Mouse (Mus musculus) liver, embryonic 14.5 days (tissue): ENCODE measurements around the gene Gtsf1. TPM values are rescaled to one million over a fixed set of nuclear protein-coding genes. Genes with fewer than 3 reads are reported as not detected.
"Not testable (repeated sequence)": the region's sequence is repeated elsewhere in the genome, so short reads cannot be mapped to it uniquely, and the experiment has no call there.

Experiments
- ATAC-seq: fragments of 200-750 bp; cut with Nextera tagmentation; 2 replicates; pipeline ENCODE4 v1.8.0; 2017; ENCODE audit warnings: moderate number of reproducible peaks, mild to moderate bottlenecking, moderate library complexity; ENCODE audit not compliant: insufficient read depth
- DNase-seq, 3 experiments: peaks; one replicate each; pipeline ENCODE4 v3.0.0-alpha.2; 2012 to 2013; ENCODE audit warnings: low read depth in 3 of 3, low spot score in 3 of 3
- H3K27ac ChIP-seq: fragments of 300-500 bp; sonication (generic); 2 replicates; pipeline ENCODE4 v1.5.1; 2014; ENCODE audit warnings: moderate library complexity, mild to moderate bottlenecking, control low read depth, inconsistent platforms
- H3K27me3 ChIP-seq: fragments of 300-500 bp; sonication (generic); 2 replicates; pipeline ENCODE4 v1.6.1; 2014; ENCODE audit warnings: mild to moderate bottlenecking, low read length, moderate library complexity; ENCODE audit not compliant: control insufficient read depth, insufficient read depth
- H3K36me3 ChIP-seq: fragments of 300-500 bp; sonication (generic); replicated peaks from 2 replicates; pipeline ENCODE4 v1.6.1; 2014; ENCODE audit warnings: low read depth; ENCODE audit not compliant: control insufficient read depth, insufficient read depth
- H3K4me1 ChIP-seq, 2 experiments: fragments of 200-500 bp in 1 of 2; fragments of 300-500 bp in 1 of 2; sonication (generic) in 1 of 2; replicated peaks; 2 replicates each; pipeline ENCODE4 v1.6.1; 2012 to 2014; ENCODE audit warnings: antibody characterized with exemption in 1 of 2, inconsistent platforms in 1 of 2, low read length in 1 of 2; ENCODE audit not compliant: control insufficient read depth in 2 of 2, insufficient read depth in 2 of 2
- H3K4me2 ChIP-seq: fragments of 300-500 bp; sonication (generic); 2 replicates; pipeline ENCODE4 v1.6.1; 2014; ENCODE audit warnings: low read depth, mild to moderate bottlenecking, control low read depth, moderate library complexity
- H3K4me3 ChIP-seq, 2 experiments: fragments of 200-500 bp in 1 of 2; fragments of 300-500 bp in 1 of 2; sonication (generic) in 1 of 2; 2 replicates each; pipeline ENCODE4 v1.5.1; 2012 to 2014; ENCODE audit warnings: low read depth in 2 of 2, low read length in 2 of 2, mild to moderate bottlenecking in 2 of 2, control low read depth in 1 of 2, inconsistent platforms in 1 of 2, moderate library complexity in 1 of 2; ENCODE audit not compliant: insufficient read depth in 1 of 2
- H3K9ac ChIP-seq: fragments of 300-500 bp; sonication (generic); replicated peaks from 2 replicates; pipeline ENCODE4 v1.6.1; 2014; ENCODE audit warnings: mild to moderate bottlenecking, control low read depth, moderate library complexity
- H3K9me3 ChIP-seq: fragments of 300-500 bp; sonication (generic); 2 replicates; pipeline ENCODE4 v1.6.1; 2016; ENCODE audit warnings: low read length, mixed read lengths; ENCODE audit not compliant: control insufficient read depth
- CTCF ChIP-seq: IDR thresholded peaks from 2 replicates; pipeline ENCODE4 v1.5.1; 2016; ENCODE audit warnings: antibody characterized with exemption, low read depth, control low read depth
- EP300 ChIP-seq: IDR thresholded peaks from 2 replicates; pipeline ENCODE4 v1.6.1; 2016; ENCODE audit warnings: antibody characterized with exemption, low read depth
- WGBS: fragments of 180-500 bp; shearing (Covaris S2); extraction: QIAGEN DNeasy Blood & Tissue Kit; methylation state at CpG from one replicate; pipeline ENCODE4 v1.1.7; 2014; ENCODE audit not compliant: insufficient replicate concordance; 5-methylcytosine and 5-hydroxymethylcytosine counted together
- polyA plus RNA-seq, 2 experiments: library from polyadenylated mRNA; depleted of rRNA in 1 of 2; stranded (reverse) in 1 of 2; unstranded in 1 of 2; fragments of >200 nt; fragmentation: Nextera tagmentation in 1 of 2; extraction: Ambion mirVana in 1 of 2; gene quantifications; 2 replicates each; pipeline versions ENCODE4 v1.2.1 to v1.2.3; 2012 to 2014

Gtsf1 gene
- polyA plus RNA-seq, 2 experiments: not detected

GRCm38 (mm10) chr15:103427017-103427416 lies 3.3 kb downstream of the Gtsf1 start:
- no peak for ATAC-seq
- no peak overlapping the region for H3K4me2 ChIP-seq
- no peaks in the 10 kb centered on the region for H3K36me3 ChIP-seq
- no peaks in the 10 kb centered on the region for H3K9me3 ChIP-seq
- no peaks in the 10 kb centered on the region for H3K27me3 ChIP-seq
- TF ChIP-seq EP300: no peak
- TF ChIP-seq CTCF: no peak
- no peaks in the 10 kb centered on the region for H3K4me1 ChIP-seq
- H3K4me3 ChIP-seq: no peak overlapping the region
- DNase-seq: no peak
- WGBS: 38% methylated on average over 2 of the region's 2 CpGs
- no peak overlapping the region for H3K27ac ChIP-seq
- H3K9ac ChIP-seq: no peak overlapping the region

GRCm38 (mm10) chr15:103405586-103405985 lies 24.7 kb downstream of the Gtsf1 start:
- not testable (repeated sequence) for H3K36me3 ChIP-seq, H3K27me3 ChIP-seq, H3K9ac ChIP-seq, H3K9me3 ChIP-seq, ATAC-seq, H3K4me1 ChIP-seq, H3K4me2 ChIP-seq, H3K27ac ChIP-seq, H3K4me3 ChIP-seq, DNase-seq
- WGBS: 70% methylated on average over 2 of the region's 3 CpGs

GRCm38 (mm10) chr15:103401361-103401760 lies 28.9 kb downstream of the Gtsf1 start:
- 73% methylated on average over 5 of the region's 5 CpGs for WGBS
- Histone ChIP-seq H3K27me3 (no peaks in the 10 kb centered on the region), H3K36me3 (no peaks in the 10 kb centered on the region), H3K9me3 (no peaks in the 10 kb centered on the region), H3K4me1 (no peaks in the 10 kb centered on the region), H3K4me2 (no peak overlapping the region), H3K9ac (no peak overlapping the region), H3K4me3 (no peak overlapping the region), H3K27ac (no peak overlapping the region)
- TF ChIP-seq EP300: no peak
- TF ChIP-seq CTCF: no peak
- ATAC-seq (no peak), DNase-seq (no peak)

- H3K9me3 ChIP-seq: no peaks in the 10 kb centered on the region
- ATAC-seq: no peak
Observed at GRCm38 (mm10) chr15:103393577-103393976, 36.7 kb downstream of the Gtsf1 start.

GRCm38 (mm10) chr15:103388556-103389145 lies 41.6 kb downstream of the Gtsf1 start:
- WGBS: 22% methylated on average over 4 of the region's 4 CpGs
- TF ChIP-seq CTCF (peak; percentile 63), EP300 (no peak)
- no peak for ATAC-seq
- Histone ChIP-seq H3K27ac (no peak overlapping the region), H3K27me3 (no peaks in the 10 kb centered on the region), H3K36me3 (no peaks in the 10 kb centered on the region), H3K9me3 (no peaks in the 10 kb centered on the region), H3K4me2 (no peak overlapping the region), H3K4me1 (no peaks in the 10 kb centered on the region), H3K4me3 (no peak overlapping the region), H3K9ac (no peak overlapping the region)
- DNase-seq: no peak

More at GRCm38 (mm10) chr15:103393577-103393976, 36.7 kb downstream of the Gtsf1 start:
- Histone ChIP-seq H3K27ac (no peak overlapping the region), H3K4me3 (no peak overlapping the region), H3K4me2 (no peak overlapping the region), H3K27me3 (no peaks in the 10 kb centered on the region), H3K9ac (no peak overlapping the region), H3K4me1 (no peaks in the 10 kb centered on the region), H3K36me3 (no peaks in the 10 kb centered on the region)
- DNase-seq: no peak
- TF ChIP-seq CTCF (no peak), EP300 (no peak)
